In genomic region chr4:24865691-24866090, GRCm38 (mm10) we compare ENCODE assay signal across 27 mouse cellular contexts. TPM values are rescaled to one million over a fixed set of nuclear protein-coding genes. Genes with fewer than 3 reads are reported as not detected.
DNase-seq lines count a peak whose midpoint lies in the region; ATAC-seq and TF ChIP-seq lines count a peak whose summit lies in the region.
"Had no signal": no experiment of that assay in that cellular context is flagged by ENCODE, and none has a peak within 500 bp of the region (broad histone marks: within the 10 kb centered on the region; RNA-seq: fewer than 3 reads in every experiment).

No protein-coding gene starts in this region.

- no peaks in the 10 kb centered on the region for H3K9me3 ChIP-seq in lung, postnatal 0 days (ENCODE audit: low read length)
- H3K9me3 ChIP-seq in MEL (replicated peaks; ENCODE audit: insufficient read depth, low read length), result no peaks in the 10 kb centered on the region
- no peaks in the 10 kb centered on the region for H3K9me3 ChIP-seq in heart, embryonic 12.5 days (replicated peaks)
- H3K9me3 ChIP-seq: embryonic facial prominence, embryonic 13.5 days; embryonic facial prominence, embryonic 15.5 days; forebrain, embryonic 10.5 days; forebrain, embryonic 12.5 days; G1E had no signal

- no peak for TF ChIP-seq CTCF in lung, postnatal 0 days (IDR thresholded peaks at IDR 0.05)
- no peak for TF ChIP-seq CTCF in MEL (IDR thresholded peaks at IDR 0.05 in 2 of 3, conservative IDR thresholded peaks at IDR 0.05 in 1 of 3; ENCODE audit: control insufficient read depth in 1 of 3, insufficient read depth in 1 of 3, low read depth in 2 of 3, low read length in 3 of 3, poor library complexity in 1 of 3, severe bottlenecking in 1 of 3)
- no peak for TF ChIP-seq CTCF in Patski (IDR thresholded peaks at IDR 0.05)

- H3K36me3 ChIP-seq in lung, postnatal 0 days (ENCODE audit: insufficient read depth, low read length), result no peaks in the 10 kb centered on the region
- H3K36me3 ChIP-seq in MEL (ENCODE audit: control insufficient read depth in 1 of 2, insufficient read depth in 2 of 2, low read length in 2 of 2), result no peaks in the 10 kb centered on the region
- H3K36me3 ChIP-seq in heart, embryonic 12.5 days, result no peaks in the 10 kb centered on the region
- H3K36me3 ChIP-seq: embryonic facial prominence, embryonic 13.5 days; embryonic facial prominence, embryonic 15.5 days; forebrain, embryonic 10.5 days; forebrain, embryonic 12.5 days; G1E had no signal

- intact Hi-C loops in left cerebral cortex, postnatal 36 days (cut with DNase I), result no loop called here

- TF ChIP-seq EP300 in lung, postnatal 0 days (IDR thresholded peaks at IDR 0.05), result no peak
- TF ChIP-seq EP300 in MEL (IDR thresholded peaks at IDR 0.05; ENCODE audit: low read depth in 1 of 2, low read length in 2 of 2), result no peak

- CTCF ChIA-PET in Patski (lab: Charles Lee), result interaction anchor here (1.6 kb wide), 1 partner anchor 10 kb away, joined by 4 read pairs; no protein-coding TSS in a partner anchor

- no peak for TF ChIP-seq RAD21 in MEL (IDR thresholded peaks at IDR 0.05; ENCODE audit: low read depth, low read length)

- H3K79me2 ChIP-seq in MEL (ENCODE audit: control insufficient read depth, insufficient read depth, low read length, poor library complexity), result no peaks in the 10 kb centered on the region

- no peaks in the 10 kb centered on the region for H3K4me1 ChIP-seq in lung, postnatal 0 days (ENCODE audit: insufficient read depth, low read depth, low read length)
- H3K4me1 ChIP-seq in MEL (ENCODE audit: control insufficient read depth in 1 of 2, insufficient read depth in 2 of 2, low read length in 2 of 2), result peaks cover 0 to 3% of the 10 kb centered on the region in 2 experiments; a peak in 1 of 4 replicates
- H3K4me1 ChIP-seq in heart, embryonic 12.5 days (replicated peaks), result no peaks in the 10 kb centered on the region
- H3K4me1 ChIP-seq: embryonic facial prominence, embryonic 13.5 days; embryonic facial prominence, embryonic 15.5 days; forebrain, embryonic 10.5 days; forebrain, embryonic 12.5 days had no signal

- WGBS in lung, postnatal 0 days, result 25% methylated on average over 6 of the region's 6 CpGs
- WGBS in heart, embryonic 12.5 days, result 39% methylated on average over 6 of the region's 6 CpGs

- H3K27ac ChIP-seq in lung, postnatal 0 days (ENCODE audit: low read length), result no peak overlapping the region
- no peak overlapping the region for H3K27ac ChIP-seq in MEL (ENCODE audit: control insufficient read depth, low read depth, low read length)
- no peak overlapping the region for H3K27ac ChIP-seq in heart, embryonic 12.5 days (ENCODE audit: poor library complexity, severe bottlenecking)
- H3K27ac ChIP-seq: embryonic facial prominence, embryonic 13.5 days; embryonic facial prominence, embryonic 15.5 days; forebrain, embryonic 10.5 days; forebrain, embryonic 12.5 days had no signal

- H3K4me2 ChIP-seq in lung, postnatal 0 days (replicated peaks; ENCODE audit: low read depth, low read length), result no peak overlapping the region
- no peak overlapping the region for H3K4me2 ChIP-seq in heart, embryonic 12.5 days
- H3K4me2 ChIP-seq: embryonic facial prominence, embryonic 13.5 days; embryonic facial prominence, embryonic 15.5 days; forebrain, embryonic 12.5 days had no signal

- ATAC-seq in lung, postnatal 0 days, result peak; percentile 46; the same call in 1 of the 2 replicates
- ATAC-seq in Patski, result peak; percentile 80
- ATAC-seq in heart, embryonic 12.5 days (ENCODE audit: insufficient number of reproducible peaks, low FRiP score), result no peak
- ATAC-seq: CD4-positive, CD25-positive, alpha-beta regulatory T cell, adult 4 months; forebrain, embryonic 14.5 days; forebrain, embryonic 16.5 days had no signal

- no peaks in the 10 kb centered on the region for H3K27me3 ChIP-seq in lung, postnatal 0 days (replicated peaks; ENCODE audit: insufficient read depth, low read length)
- H3K27me3 ChIP-seq in MEL (ENCODE audit: control insufficient read depth in 1 of 2, insufficient read depth in 2 of 2, low read length in 2 of 2) (no peaks in the 10 kb centered on the region), Patski (peaks cover 7% of the 10 kb centered on the region)
- no peaks in the 10 kb centered on the region for H3K27me3 ChIP-seq in heart, embryonic 12.5 days (replicated peaks)
- H3K27me3 ChIP-seq: CH12.LX; embryonic facial prominence, embryonic 13.5 days; embryonic facial prominence, embryonic 15.5 days; forebrain, embryonic 12.5 days had no signal

- no peak overlapping the region for H3K4me3 ChIP-seq in lung, postnatal 0 days (ENCODE audit: low read depth, low read length)
- H3K4me3 ChIP-seq in MEL (ENCODE audit: control insufficient read depth in 1 of 2, insufficient read depth in 1 of 2, low read depth in 2 of 2, low read length in 2 of 2), result no peak overlapping the region
- H3K4me3 ChIP-seq in heart, embryonic 12.5 days, result no peak overlapping the region
- H3K4me3 ChIP-seq: embryonic facial prominence, embryonic 13.5 days; embryonic facial prominence, embryonic 15.5 days; erythroblast, embryonic 14.5 days; forebrain, embryonic 10.5 days; forebrain, embryonic 12.5 days had no signal

- no peak overlapping the region for H3K9ac ChIP-seq in lung, postnatal 0 days (replicated peaks; ENCODE audit: low read depth)
- no peak overlapping the region for H3K9ac ChIP-seq in MEL (ENCODE audit: control insufficient read depth, low read depth, low read length, poor library complexity, severe bottlenecking)
- H3K9ac ChIP-seq in heart, embryonic 12.5 days, result no peak overlapping the region
- H3K9ac ChIP-seq: embryonic facial prominence, embryonic 13.5 days; embryonic facial prominence, embryonic 15.5 days; forebrain, embryonic 12.5 days had no signal

- DNase-seq in lung, postnatal 0 days (ENCODE audit: low spot score), result no peak
- no peak for DNase-seq in lung, postnatal 4 days
- DNase-seq in MEL (ENCODE audit: low read depth, low spot score) (peak; percentile 3), Patski (ENCODE audit: low read depth, low spot score) (peak; percentile 7)
- no peak for DNase-seq in left cerebral cortex, postnatal 36 days (ENCODE audit: low spot score in 2 of 2)
- DNase-seq: adrenal gland, adult 2 months; adrenal gland, postnatal 10 days; adrenal gland, postnatal 36 days; B cell, adult 2 months; cerebellum, adult 11-12 months; cerebellum, adult 2 months; cerebellum, adult 9-11 months; cerebellum, postnatal 14 days; cerebellum, postnatal 36 days; embryo, embryonic 11 days had no signal

- in situ Hi-C loops in Patski (cut with MboI; ENCODE audit: low pct_unique_long_range_greater_than_20kb), result no loop called here

- no peak for TF ChIP-seq POLR2A in MEL (IDR thresholded peaks at IDR 0.05; ENCODE audit: control insufficient read depth in 1 of 2, insufficient read depth in 1 of 2, low read depth in 1 of 2, low read length in 2 of 2, poor library complexity in 1 of 2)

- POLR2A ChIA-PET in Patski (lab: Charles Lee), result no interaction called here

TF ChIP-seq in MEL, 35 proteins besides CTCF, POLR2A, EP300 and RAD21:
- TF ChIP-seq E2F4 (IDR thresholded peaks at IDR 0.05; ENCODE audit: borderline replicate concordance, low read depth, low read length), result no peak
- TF ChIP-seq USF1 (IDR thresholded peaks at IDR 0.05; ENCODE audit: low read depth, low read length), result peak; percentile 59; the same call in 1 of the 2 replicates

RNA-seq across cellular contexts. Expression of gene Klhl32, which starts 14.8 kb away (rescaled TPM):
- polyA plus RNA-seq in lung, postnatal 0 days (2015; fragmentation: Nextera tagmentation; extraction: Ambion mirVana), result 0.95 and 1.2 TPM in 2 replicates
- total RNA-seq in MEL (2012; rRNA removed), result not detected in 2 replicates
- polyA plus RNA-seq in MEL (2012; ENCODE audit: insufficient read depth in 1 of 2, insufficient read length in 2 of 2, low read depth in 1 of 2, low replicate concordance in 2 of 2, missing spikeins in 1 of 2), result under 1 TPM in 1 of 2 experiments, not detected in 1; 0.03 TPM
- polyA plus RNA-seq in Patski (2021), result 0.77 TPM
- polyA plus RNA-seq in heart, embryonic 12.5 days (2016; fragmentation: Nextera tagmentation; extraction: Ambion mirVana), result 2.7 and 2.9 TPM in 2 replicates
- total RNA-seq in left cerebral cortex, postnatal 36 days (2021), result 10 to 100 TPM; 13.4 to 15.2 TPM
- total RNA-seq: common myeloid progenitor, adult 5-6 weeks had no signal

RNA-seq across cellular contexts. Expression of gene Ndufaf4, which starts 32.2 kb away (rescaled TPM):
- 19.9 and 23.1 TPM in 2 replicates for polyA plus RNA-seq in lung, postnatal 0 days (2015; fragmentation: Nextera tagmentation; extraction: Ambion mirVana)
- total RNA-seq in MEL (2012; rRNA removed), result 33.0 and 47.5 TPM in 2 replicates
- polyA plus RNA-seq in MEL (2012; ENCODE audit: insufficient read depth in 1 of 2, insufficient read length in 2 of 2, low read depth in 1 of 2, low replicate concordance in 2 of 2, missing spikeins in 1 of 2) (10 to 100 TPM in 1 of 2 experiments, not detected in 1; 69.3 TPM), Patski (2021) (23.2 TPM)
- polyA plus RNA-seq in heart, embryonic 12.5 days (2016; fragmentation: Nextera tagmentation; extraction: Ambion mirVana), result 82.1 and 82.2 TPM in 2 replicates
- 10 to 100 TPM; 31.2 to 37.4 TPM for total RNA-seq in left cerebral cortex, postnatal 36 days (2021)

Comparison
In these comparisons a context has a peak if more than half of its experiments do, and no peak if none do; other contexts are left out.
1. DNase-seq: peak in MEL (single experiment) and Patski (single experiment); none in lung, postnatal 0 days (single experiment), lung, postnatal 4 days (0 of 2) and left cerebral cortex, postnatal 36 days (0 of 2).